Mouse (Mus musculus) forebrain, embryonic 14.5 days (tissue): ENCODE measurements at regions not wholly inside any gene's neighbourhood (a gene's known extent, or its start where the extent isn't known, plus 50 kb on each side); places are given as distances from the start of the nearest gene placed in this dataset.
"Not testable (repeated sequence)": the region's sequence is repeated elsewhere in the genome, so short reads cannot be mapped to it uniquely, and the experiment has no call there.

Experiments used
- ATAC-seq: fragments of 200-750 bp; cut with Nextera tagmentation; 2 replicates; pipeline ENCODE4 v1.8.0; 2017; ENCODE audit warnings: mild to moderate bottlenecking, moderate library complexity
- DNase-seq: peaks from one replicate; pipeline ENCODE4 v3.0.0-alpha.2; 2015; ENCODE audit warnings: low spot score
- H3K27ac ChIP-seq: fragments of 300-500 bp; sonication (generic); 2 replicates; pipeline ENCODE4 v1.5.1; 2014; ENCODE audit warnings: low read depth, mild to moderate bottlenecking, control low read depth, low read length, moderate library complexity
- H3K27me3 ChIP-seq: fragments of 300-500 bp; sonication (generic); replicated peaks from 2 replicates; pipeline ENCODE4 v1.6.1; 2014; ENCODE audit warnings: low read length, control low read depth, mixed read lengths; ENCODE audit not compliant: control insufficient read depth, insufficient read depth
- H3K36me3 ChIP-seq: fragments of 300-500 bp; sonication (generic); 2 replicates; pipeline ENCODE4 v1.6.1; 2014; ENCODE audit warnings: low read length, control low read depth; ENCODE audit not compliant: control insufficient read depth, insufficient read depth
- H3K4me1 ChIP-seq: fragments of 300-500 bp; sonication (generic); 2 replicates; pipeline ENCODE4 v1.6.1; 2014; ENCODE audit warnings: antibody characterized with exemption, low read length, control low read depth; ENCODE audit not compliant: control insufficient read depth, insufficient read depth
- H3K4me2 ChIP-seq: fragments of 300-500 bp; sonication (generic); 2 replicates; pipeline ENCODE4 v1.6.1; 2014; ENCODE audit warnings: mild to moderate bottlenecking, control low read depth, low read length
- H3K4me3 ChIP-seq: fragments of 300-500 bp; sonication (generic); 2 replicates; pipeline ENCODE4 v1.5.1; 2014; ENCODE audit warnings: low read depth, low read length, control low read depth
- H3K9ac ChIP-seq: fragments of 300-500 bp; sonication (generic); 2 replicates; pipeline ENCODE4 v1.6.1; 2014; ENCODE audit warnings: mild to moderate bottlenecking, low read length, control low read depth, moderate library complexity
- H3K9me3 ChIP-seq: fragments of 300-500 bp; sonication (generic); replicated peaks from 2 replicates; pipeline ENCODE4 v1.6.1; 2016; ENCODE audit warnings: low read length, control low read depth, mixed read lengths; ENCODE audit not compliant: control insufficient read depth
- WGBS: fragments of 180-500 bp; shearing (Covaris S2); extraction: QIAGEN DNeasy Blood & Tissue Kit; methylation state at CpG from one replicate; pipeline ENCODE4 v1.1.7; 2014; 5-methylcytosine and 5-hydroxymethylcytosine counted together

DNA sequence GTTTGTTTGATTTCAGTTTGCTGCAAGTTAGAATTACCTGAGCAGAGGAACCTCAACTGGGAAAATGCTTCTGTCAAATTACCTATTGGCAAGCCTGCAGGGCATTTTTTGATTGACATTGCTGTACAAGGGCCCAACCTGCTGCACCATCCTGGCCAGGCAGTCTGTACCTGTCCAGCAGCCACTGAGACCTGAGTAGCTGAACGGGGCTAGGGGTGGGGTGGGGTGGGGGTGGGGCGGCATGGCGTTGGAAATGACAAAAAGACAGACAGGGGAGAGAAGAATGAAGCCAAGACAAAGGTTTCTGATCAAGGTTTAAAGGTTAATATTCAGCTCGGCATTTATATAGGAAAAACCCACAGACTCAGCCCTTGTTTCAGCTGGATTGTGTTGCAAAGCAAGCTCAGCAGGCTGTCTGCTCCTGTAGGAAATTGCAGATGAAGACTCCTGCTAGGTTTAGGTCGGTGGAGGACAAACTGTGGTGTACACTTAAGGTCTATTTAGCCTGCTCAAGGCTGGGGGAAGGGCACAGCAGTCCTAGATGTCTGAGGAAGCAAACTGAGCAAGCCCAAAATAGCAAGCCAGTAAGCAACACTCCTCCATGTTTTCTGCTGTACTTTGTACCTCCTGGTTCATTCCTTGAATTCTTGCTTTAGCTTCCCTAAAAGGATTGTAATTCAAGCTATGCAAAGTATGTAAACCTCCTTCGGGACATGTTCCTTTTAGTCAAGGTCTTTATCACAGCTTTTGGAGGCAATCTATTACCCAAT lies 369.4 kb upstream of the Nrsn1 start:
- Histone ChIP-seq H3K36me3 (no peaks in the 10 kb centered on the region), H3K27me3 (no peaks in the 10 kb centered on the region), H3K27ac (no peak overlapping the region), H3K4me3 (no peak overlapping the region), H3K9me3 (no peaks in the 10 kb centered on the region), H3K9ac (no peak overlapping the region), H3K4me2 (no peak overlapping the region), H3K4me1 (no peaks in the 10 kb centered on the region)
- no peak for DNase-seq
- 18% methylated on average over 6 of the region's 6 CpGs for WGBS
- no peak for ATAC-seq

- no peaks in the 10 kb centered on the region for H3K9me3 ChIP-seq
- H3K4me3 ChIP-seq, result no peak overlapping the region
- H3K4me1 ChIP-seq, result no peaks in the 10 kb centered on the region
- no peaks in the 10 kb centered on the region for H3K36me3 ChIP-seq
- H3K4me2 ChIP-seq, result no peak overlapping the region
- H3K27me3 ChIP-seq, result no peaks in the 10 kb centered on the region
- 40% methylated on average over 4 of the region's 4 CpGs for WGBS
- no peak overlapping the region for H3K9ac ChIP-seq
- ATAC-seq (peak; percentile 74; the same call in 1 of the 2 replicates), DNase-seq (peak; percentile 87)
- no peak overlapping the region for H3K27ac ChIP-seq
Measured at GRCm38 (mm10) chr13:25629466-25629865, 359.2 kb upstream of the Nrsn1 start.

- no peak overlapping the region for H3K27ac ChIP-seq
- H3K4me1 ChIP-seq, result no peaks in the 10 kb centered on the region
- no peak overlapping the region for H3K4me2 ChIP-seq
- no peak overlapping the region for H3K9ac ChIP-seq
- WGBS, result 15% methylated on average over 4 of the region's 4 CpGs
- H3K4me3 ChIP-seq, result no peak overlapping the region
- ATAC-seq, result 0 out of 2 replicates have a peak, but pooled peaks have one; percentile 32
- H3K27me3 ChIP-seq, result no peaks in the 10 kb centered on the region
- H3K9me3 ChIP-seq, result no peaks in the 10 kb centered on the region
- no peaks in the 10 kb centered on the region for H3K36me3 ChIP-seq
- DNase-seq, result peak; percentile 7
Measured at GRCm38 (mm10) chr13:25617578-25617977, 347.3 kb upstream of the Nrsn1 start.

DNA sequence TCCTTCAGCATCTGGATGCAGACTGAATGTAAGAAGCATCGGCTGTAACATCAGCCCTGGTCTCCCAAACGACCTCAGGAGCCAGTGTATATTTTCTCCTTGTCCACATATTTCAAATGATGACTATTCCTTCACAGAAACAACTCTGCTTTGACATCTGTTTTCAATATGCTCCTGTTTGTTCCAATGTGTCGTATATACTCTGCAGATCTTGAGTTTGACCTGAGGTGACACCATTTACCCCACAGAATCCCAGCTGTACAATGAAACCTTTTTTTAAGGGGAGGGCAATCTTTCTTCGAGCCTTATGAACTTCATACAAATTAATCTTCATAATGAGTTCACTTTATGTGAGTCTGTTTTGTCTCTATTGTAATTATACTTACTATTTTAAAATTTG lies 341.7 kb upstream of the Nrsn1 start:
- H3K4me2 ChIP-seq, result no peak overlapping the region
- H3K9ac ChIP-seq, result no peak overlapping the region
- no peak overlapping the region for H3K27ac ChIP-seq
- no peak overlapping the region for H3K4me3 ChIP-seq
- ATAC-seq (no peak), DNase-seq (no peak)
- 84% methylated on average over 4 of the region's 4 CpGs for WGBS
- H3K36me3 ChIP-seq, result no peaks in the 10 kb centered on the region
- no peaks in the 10 kb centered on the region for H3K4me1 ChIP-seq
- H3K9me3 ChIP-seq, result no peaks in the 10 kb centered on the region
- no peaks in the 10 kb centered on the region for H3K27me3 ChIP-seq

DNA sequence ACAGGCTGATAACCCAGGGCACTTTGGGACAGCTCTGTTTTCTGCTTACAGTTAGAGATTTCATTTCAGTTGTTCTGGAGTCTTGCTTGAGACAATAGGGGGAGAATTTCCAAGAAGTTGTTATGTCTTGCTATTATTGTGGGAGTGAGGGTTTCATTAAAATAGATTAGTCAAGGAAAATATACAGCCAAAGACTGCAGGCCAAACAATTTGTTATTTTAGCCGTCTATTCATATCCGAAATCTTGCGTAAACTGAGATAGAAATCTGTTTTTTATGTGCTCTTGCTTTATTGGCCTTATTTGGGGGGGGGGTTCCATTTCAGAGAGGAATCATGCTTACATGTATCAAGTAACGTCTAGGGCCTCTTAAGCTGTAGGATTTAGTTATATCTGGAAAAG lies 339.3 kb upstream of the Nrsn1 start:
- no peak overlapping the region for H3K9ac ChIP-seq
- H3K27ac ChIP-seq, result no peak overlapping the region
- 89% methylated on average over 4 of the region's 4 CpGs for WGBS
- no peaks in the 10 kb centered on the region for H3K36me3 ChIP-seq
- H3K4me2 ChIP-seq, result no peak overlapping the region
- H3K9me3 ChIP-seq, result no peaks in the 10 kb centered on the region
- no peaks in the 10 kb centered on the region for H3K27me3 ChIP-seq
- no peaks in the 10 kb centered on the region for H3K4me1 ChIP-seq
- no peak overlapping the region for H3K4me3 ChIP-seq
- DNase-seq (no peak), ATAC-seq (no peak)

DNA sequence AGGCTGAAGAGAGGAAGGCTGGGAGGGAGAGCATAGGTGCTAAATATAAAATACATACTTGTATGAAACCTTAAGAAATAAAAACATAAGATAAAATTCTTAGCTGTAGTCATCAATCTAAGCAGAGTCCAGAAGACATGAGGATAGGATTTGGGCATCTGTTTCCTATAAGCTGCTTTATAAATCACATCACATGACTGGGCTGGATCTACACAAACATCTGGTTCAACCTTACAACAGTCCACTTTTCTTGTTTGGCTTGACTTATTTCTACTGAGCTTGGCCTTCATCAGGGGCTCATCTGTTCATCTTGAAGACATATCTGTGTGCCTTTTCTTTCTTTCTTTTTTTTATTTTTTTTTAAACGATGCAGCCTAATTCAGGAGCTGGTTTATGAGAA lies 338.9 kb upstream of the Nrsn1 start:
- DNase-seq, result no peak
- Histone ChIP-seq H3K27me3 (no peaks in the 10 kb centered on the region), H3K27ac (no peak overlapping the region), H3K36me3 (no peaks in the 10 kb centered on the region), H3K4me1 (no peaks in the 10 kb centered on the region), H3K4me3 (no peak overlapping the region), H3K4me2 (no peak overlapping the region), H3K9me3 (no peaks in the 10 kb centered on the region), H3K9ac (no peak overlapping the region)
- 86% methylated on average over 1 of the region's 1 CpGs for WGBS
- no peak for ATAC-seq

GRCm38 (mm10) chr13:25601351-25601750 lies 331.0 kb upstream of the Nrsn1 start:
- ATAC-seq, result not testable (repeated sequence)
- DNase-seq, result peak; percentile 63

DNA sequence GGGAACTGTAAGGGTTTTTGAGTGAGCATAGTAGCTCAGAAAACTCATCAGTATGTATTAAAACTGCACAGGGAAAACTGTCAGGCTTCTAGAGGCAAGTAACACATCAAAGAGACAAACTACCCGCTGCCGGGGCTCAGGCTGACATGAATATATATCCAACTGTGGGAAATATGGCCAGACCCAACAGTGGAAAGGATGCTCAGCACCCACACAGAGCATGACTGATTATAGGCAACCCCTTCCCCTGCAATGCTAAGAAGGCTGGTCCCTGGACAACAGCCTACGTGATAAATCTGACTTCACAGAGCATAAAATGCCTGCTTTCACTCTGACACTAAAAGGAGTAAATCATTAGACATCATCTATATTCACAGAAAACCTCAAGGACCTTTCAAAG lies 324.3 kb upstream of the Nrsn1 start:
- Histone ChIP-seq H3K4me1 (no peaks in the 10 kb centered on the region), H3K9me3 (no peaks in the 10 kb centered on the region), H3K36me3 (no peaks in the 10 kb centered on the region), H3K4me2 (no peak overlapping the region), H3K4me3 (no peak overlapping the region), H3K27me3 (no peaks in the 10 kb centered on the region), H3K27ac (no peak overlapping the region), H3K9ac (no peak overlapping the region)
- WGBS, result 94% methylated on average over 3 of the region's 3 CpGs
- no peak for ATAC-seq
- no peak for DNase-seq

More at GRCm38 (mm10) chr13:25601351-25601750, 331.0 kb upstream of the Nrsn1 start:
- not testable (repeated sequence) for H3K4me3 ChIP-seq, H3K4me2 ChIP-seq, H3K4me1 ChIP-seq, H3K27ac ChIP-seq, H3K27me3 ChIP-seq, H3K9ac ChIP-seq, H3K36me3 ChIP-seq, H3K9me3 ChIP-seq

DNA sequence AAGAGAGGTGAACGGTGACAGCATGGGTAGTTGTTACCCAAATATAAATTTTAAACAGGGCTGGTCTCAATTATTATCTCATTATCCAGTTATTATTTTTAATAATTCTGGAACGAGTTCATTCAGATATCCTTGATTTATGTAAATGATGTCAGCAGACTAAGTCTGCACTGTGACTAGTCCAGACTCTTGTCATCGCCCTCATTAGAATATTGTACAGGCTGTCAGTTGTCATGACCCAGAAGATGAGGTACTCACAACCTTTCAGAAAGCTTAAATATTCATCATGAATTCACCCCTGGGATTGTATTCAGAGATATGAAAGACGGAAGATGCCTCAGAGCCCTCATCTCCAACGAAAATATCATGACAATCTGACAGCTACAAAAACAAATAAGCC lies 300.3 kb upstream of the Nrsn1 start:
- Histone ChIP-seq H3K4me1 (no peaks in the 10 kb centered on the region), H3K4me3 (no peak overlapping the region), H3K9me3 (no peaks in the 10 kb centered on the region), H3K9ac (no peak overlapping the region), H3K27ac (no peak overlapping the region), H3K27me3 (no peaks in the 10 kb centered on the region), H3K36me3 (no peaks in the 10 kb centered on the region), H3K4me2 (no peak overlapping the region)
- 65% methylated on average over 5 of the region's 5 CpGs for WGBS
- ATAC-seq (no peak; the same call in 1 of the 2 replicates), DNase-seq (no peak)
